Mouse (Mus musculus) left cerebral cortex, postnatal 25 days (tissue): Measurements from ENCODE around the gene Actr2. TPM values are rescaled to one million over a fixed set of nuclear protein-coding genes. Genes with fewer than 3 reads are reported as not detected.
"Not testable (repeated sequence)": the region's sequence is repeated elsewhere in the genome, so short reads cannot be mapped to it uniquely, and the experiment has no call there.

Experiments used
- DNase-seq, 2 experiments: peaks; one replicate each; pipeline ENCODE4 v3.0.0; 2022; ENCODE audit warnings: low spot score in 2 of 2, mixed read lengths in 1 of 2
- intact Hi-C: fragments of 180-260 bp; cut with DNase I; formaldehyde crosslinking; loops from one replicate; pipeline ENCODE4 v1.15.1; 2025
- total RNA-seq, 2 experiments: library from RNA; stranded (reverse); gene quantifications; 2 replicates each; pipeline ENCODE4 v1.2.3; 2021

Actr2 gene
- total RNA-seq, 2 experiments from 2014 or later, result 270 to 288 TPM

GRCm38 (mm10) chr11:20126673-20127516 is 14.2 kb upstream of the Actr2 start:
- intact Hi-C loops, result no loop called here
- DNase-seq, result no peak

DNA sequence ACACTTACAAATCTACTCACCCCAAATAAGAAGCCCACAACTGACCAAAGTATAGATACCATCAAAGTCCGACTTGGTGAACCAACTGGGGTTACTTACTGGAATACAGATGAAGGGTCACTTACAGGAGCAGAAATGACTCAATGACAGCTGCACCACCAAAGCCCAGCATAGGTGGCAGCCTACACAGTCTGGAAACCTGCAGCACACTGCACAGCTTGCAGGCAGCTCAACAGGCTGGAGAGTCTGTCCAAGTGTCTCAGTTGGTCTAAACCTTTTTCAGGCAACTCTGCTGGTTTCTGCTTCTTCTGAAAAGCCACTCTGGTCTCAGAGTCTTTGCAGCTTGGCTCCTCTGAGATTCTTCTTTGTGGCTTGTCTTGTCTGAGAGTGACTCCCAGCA is 12.7 kb upstream of the Actr2 start:
- no peak for DNase-seq
- intact Hi-C loops, result no loop called here

- no peak for DNase-seq
- intact Hi-C loops, result no loop called here
These were observed 4.0 kb upstream of the Actr2 start for GRCm38 (mm10) chr11:20116701-20117100.

DNA sequence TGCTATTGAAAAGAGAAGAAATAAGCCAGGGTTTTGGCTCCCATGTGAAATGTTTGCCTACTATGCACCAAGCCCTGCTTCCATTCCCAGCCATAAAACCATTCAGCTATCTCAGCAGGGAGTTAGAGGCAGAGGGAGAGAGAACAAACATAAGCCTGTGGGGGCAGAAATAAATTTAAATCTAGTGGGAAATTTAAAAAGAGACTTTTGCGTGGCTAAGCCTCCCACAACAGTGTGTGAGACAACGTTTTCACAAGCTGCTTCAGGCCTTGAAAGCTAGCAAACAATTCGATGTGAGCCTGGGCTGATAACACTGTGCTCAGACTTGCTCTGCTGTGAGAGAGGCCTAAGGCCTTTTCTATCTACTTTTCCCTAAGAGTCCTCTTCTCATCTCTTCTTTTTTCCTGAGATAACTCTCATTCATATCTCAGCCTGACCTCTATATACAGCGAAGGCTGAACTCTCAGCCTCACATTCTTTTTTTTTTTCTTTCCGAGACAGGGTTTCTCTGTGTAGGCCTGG is 3.4 kb upstream of the Actr2 start:
- intact Hi-C loops, result no loop called here
- DNase-seq, result peak in 1 of 2 experiments; percentile 66

DNA sequence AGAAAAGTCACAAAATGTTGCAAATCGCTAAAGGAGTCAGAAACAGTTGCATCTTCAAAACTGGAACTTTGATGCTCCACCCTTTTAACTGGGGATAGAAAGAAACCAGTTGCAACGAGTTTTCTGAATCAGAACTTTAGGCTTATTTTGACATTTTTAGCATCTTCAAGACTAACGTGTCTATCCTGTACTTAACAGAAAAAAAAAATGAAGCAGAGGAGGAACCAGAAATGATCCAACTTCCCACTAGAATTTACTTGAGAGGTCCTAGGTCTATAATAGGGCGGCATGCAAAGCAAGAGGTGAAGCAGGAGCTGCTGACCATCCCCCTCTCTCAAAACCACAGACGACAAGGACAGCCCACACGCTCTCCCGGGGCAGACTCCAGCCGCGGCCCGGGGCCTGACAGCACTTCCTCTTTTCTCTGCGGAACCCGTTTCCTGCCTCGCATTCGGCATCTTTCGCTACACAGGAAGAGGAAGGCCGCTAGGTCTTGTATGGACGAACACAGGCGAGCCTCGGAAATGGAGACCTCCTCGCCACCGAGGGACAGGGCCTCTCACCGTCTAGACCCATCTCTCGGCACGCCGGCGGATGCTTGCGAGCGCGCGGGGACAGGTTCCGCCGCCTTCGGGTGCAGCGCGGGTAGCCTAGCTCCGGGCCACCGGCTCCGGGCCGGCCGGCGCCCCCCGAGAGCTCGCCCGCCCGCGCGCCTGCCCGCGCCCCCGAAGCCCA is 540 bp downstream of the Actr2 start:
- DNase-seq, result peak; percentile 74 to 84
- intact Hi-C loops, result loop anchor here (2.0 kb wide), 1 partner anchor 89 kb away; the partner anchor contains the start of gene Rab1a

- DNase-seq, result no peak
- intact Hi-C loops, result no loop called here
These were observed 4.6 kb downstream of the Actr2 start for GRCm38 (mm10) chr11:20108151-20108550.

- intact Hi-C loops, result no loop called here
- DNase-seq, result no peak
These were observed 5.0 kb downstream of the Actr2 start for GRCm38 (mm10) chr11:20107683-20108082.

DNA sequence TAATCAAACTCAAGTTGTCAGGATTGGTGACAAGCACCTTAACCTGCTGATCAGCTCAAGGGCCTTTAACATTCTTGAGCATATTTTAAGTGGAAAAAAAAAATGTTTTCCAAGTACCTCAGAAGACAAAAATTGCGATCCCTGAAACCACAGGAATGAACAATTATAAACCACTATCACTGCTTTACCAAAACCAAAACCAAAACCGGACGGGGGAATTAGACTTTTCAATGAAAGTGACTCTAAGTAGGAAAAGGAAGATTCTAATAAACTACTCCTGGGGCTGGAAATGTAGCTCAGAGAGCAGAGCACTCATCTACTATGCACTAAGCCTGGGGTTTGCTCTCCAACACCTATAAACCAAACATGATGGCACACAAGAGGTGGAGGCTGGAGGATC is 5.8 kb downstream of the Actr2 start:
- DNase-seq, result no peak
- intact Hi-C loops, result no loop called here

DNA sequence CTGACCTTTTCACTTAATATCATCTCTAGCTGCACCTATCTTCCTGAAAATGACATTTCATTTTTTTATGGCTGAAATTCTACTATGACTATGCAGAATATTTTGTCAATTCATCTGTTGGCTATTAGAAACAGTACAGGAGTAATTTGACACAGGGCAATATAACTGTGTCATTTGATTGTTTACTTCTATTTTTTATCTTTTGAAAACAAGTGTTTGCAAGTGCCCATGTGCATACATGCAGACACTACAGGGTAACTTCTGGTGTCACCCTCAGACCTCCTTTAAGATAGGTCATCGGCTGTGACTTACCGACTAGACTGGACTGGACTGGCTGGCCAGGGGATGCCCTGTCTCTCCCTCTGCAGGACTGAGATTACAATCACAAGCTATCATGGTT is 8.8 kb downstream of the Actr2 start:
- no peak for DNase-seq
- intact Hi-C loops, result no loop called here

DNA sequence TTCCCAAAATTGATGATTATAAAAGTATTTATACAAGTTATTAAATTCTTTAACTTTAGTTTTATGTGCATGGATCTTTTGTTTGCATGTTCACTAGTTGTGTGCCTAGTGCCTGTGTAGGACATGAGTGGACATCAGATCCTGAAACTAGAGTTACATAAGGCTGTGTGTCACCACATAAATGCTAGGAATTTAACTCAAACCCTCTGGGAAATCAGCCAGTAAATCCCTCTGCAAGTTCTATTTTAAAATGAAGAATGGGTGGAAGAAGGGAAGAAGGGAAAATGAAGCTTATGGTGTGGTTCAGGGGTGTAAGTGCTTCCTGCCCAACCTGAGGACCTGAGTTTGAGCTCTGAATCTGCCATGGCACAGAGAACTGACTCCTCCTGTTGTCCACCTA is 26.4 kb downstream of the Actr2 start:
- intact Hi-C loops, result no loop called here
- DNase-seq, result no peak

DNA sequence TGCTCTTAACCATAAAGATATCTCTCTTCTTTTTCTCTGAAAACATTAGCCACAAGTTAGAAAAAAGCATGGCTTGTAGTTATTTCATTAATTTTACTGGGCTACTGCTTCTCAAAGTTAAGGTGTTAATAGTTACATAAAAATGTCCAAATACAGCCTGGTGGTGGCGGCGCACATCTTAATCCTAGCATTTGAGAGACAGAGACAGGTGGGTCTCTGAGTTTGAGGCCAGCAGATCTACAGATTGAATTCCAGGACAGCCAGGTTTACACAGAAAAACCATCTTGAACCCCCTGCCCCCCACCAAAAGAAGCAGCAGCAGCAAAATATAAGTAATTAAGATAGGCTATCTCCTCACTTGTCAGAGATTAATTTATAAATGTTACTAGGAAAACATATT is 27.1 kb downstream of the Actr2 start:
- DNase-seq, result no peak
- intact Hi-C loops, result no loop called here

DNA sequence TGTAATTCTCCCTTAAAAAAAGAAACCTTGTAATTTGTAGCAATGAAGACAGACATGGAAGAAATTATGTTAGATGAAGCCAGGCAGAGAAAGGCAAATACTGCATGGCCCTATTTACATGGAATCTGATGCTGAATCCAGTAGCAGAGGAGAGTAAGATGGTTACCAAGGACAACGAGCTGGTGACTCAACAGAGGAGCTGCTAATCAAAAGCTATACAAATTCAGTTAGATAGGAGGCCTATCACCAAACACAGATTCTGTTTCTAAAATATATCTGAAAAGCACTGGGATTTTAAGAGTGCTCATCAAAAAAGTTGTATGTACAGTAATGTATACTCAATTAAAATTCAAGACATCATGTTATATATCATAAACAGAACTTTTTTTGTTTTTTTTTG is 37.3 kb downstream of the Actr2 start:
- intact Hi-C loops, result no loop called here
- DNase-seq, result no peak

- intact Hi-C loops, result loop anchor here (2.0 kb wide), 2 partner anchors 152 to 250 kb away; no protein-coding TSS in a partner anchor
- DNase-seq, result no peak
These were observed 39.9 kb downstream of the Actr2 start for GRCm38 (mm10) chr11:20072826-20073225.

- peak; percentile 50 to 73 for DNase-seq
- intact Hi-C loops, result loop anchor here (2.0 kb wide), 2 partner anchors 151 to 249 kb away; no protein-coding TSS in a partner anchor
These were observed 40.5 kb downstream of the Actr2 start for GRCm38 (mm10) chr11:20072174-20072573.

DNA sequence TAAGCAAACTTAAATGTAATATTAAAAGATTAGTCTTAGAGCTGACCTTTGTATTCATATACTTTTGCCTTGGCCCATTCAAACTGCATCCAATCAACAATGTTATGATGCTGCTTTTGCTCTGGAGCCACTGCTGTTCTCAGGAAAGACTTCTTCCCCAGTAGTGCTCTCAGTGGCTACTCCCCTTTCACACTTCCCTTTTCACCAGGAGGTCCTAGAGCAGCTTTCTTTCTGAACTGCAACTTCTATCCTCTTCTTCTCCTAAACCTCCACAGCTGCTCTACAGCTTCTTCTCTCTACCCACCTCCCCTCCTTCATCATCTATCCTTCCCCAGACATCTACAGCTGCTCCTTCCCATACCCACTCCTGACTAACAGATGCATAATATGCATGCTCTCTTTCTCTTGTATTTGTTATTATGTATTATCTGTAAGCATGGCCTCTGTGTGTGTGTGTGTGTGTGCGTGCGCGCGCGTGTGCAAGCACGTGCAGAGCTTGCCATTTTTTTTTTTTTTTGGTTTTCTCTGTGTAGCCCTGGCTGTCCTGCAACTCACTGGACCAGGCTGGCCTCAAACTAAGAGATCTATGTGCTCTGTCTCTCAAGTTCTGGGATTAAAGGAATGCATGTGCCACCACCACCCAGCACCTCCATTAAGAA is 44.2 kb downstream of the Actr2 start:
- DNase-seq, result no peak
- intact Hi-C loops, result no loop called here

DNA sequence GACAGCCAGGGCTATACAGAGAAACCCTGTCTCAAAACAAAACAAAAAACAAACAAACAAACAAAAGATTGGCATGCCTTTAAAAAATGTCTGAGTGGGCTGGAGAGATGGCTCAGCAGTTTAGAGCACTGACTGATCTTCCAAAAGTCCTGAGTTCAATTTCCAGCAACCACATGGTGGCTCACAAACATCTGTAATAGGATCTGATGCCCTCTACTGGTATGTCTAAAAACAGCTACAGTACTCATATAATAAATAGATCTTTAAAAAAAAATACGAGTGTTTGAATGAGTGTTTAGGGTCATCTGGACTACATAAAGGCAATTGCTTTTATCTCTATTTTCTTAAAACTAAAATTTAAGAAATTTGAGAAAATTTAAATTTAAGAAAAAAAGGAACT is 45.2 kb downstream of the Actr2 start:
- no peak for DNase-seq
- intact Hi-C loops, result no loop called here

GRCm38 (mm10) chr11:20066106-20066505 is 46.6 kb downstream of the Actr2 start:
- no peak for DNase-seq
- intact Hi-C loops, result no loop called here

DNA sequence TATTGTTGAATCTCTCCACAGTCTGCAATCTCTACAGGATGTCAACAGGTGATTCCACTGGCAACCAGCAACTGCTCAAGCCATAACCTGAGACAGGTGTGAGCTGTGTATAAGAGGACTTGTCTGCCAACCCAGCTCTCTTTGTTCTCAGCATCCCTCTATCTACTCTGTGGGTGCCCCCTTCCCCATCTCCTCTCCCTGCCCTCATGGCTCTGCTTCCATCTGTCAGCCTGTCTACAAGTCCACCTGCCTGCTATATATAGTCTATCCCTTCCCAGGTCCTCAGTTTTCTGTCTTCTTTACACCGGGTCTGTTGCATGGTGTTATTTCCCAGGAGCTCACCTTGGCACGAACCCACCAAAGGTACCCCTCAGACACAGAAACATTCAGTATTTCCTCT is 47.8 kb downstream of the Actr2 start:
- no peak for DNase-seq
- intact Hi-C loops, result no loop called here

GRCm38 (mm10) chr11:20064086-20064485 is 48.6 kb downstream of the Actr2 start:
- intact Hi-C loops, DNase-seq: not testable (repeated sequence)

GRCm38 (mm10) chr11:20062801-20063200 is 49.9 kb downstream of the Actr2 start:
- intact Hi-C loops, result not testable (repeated sequence)

More at GRCm38 (mm10) chr11:20062801-20063200, 49.9 kb downstream of the Actr2 start:
- not testable (repeated sequence) for DNase-seq
